In the genomic region with DNA sequence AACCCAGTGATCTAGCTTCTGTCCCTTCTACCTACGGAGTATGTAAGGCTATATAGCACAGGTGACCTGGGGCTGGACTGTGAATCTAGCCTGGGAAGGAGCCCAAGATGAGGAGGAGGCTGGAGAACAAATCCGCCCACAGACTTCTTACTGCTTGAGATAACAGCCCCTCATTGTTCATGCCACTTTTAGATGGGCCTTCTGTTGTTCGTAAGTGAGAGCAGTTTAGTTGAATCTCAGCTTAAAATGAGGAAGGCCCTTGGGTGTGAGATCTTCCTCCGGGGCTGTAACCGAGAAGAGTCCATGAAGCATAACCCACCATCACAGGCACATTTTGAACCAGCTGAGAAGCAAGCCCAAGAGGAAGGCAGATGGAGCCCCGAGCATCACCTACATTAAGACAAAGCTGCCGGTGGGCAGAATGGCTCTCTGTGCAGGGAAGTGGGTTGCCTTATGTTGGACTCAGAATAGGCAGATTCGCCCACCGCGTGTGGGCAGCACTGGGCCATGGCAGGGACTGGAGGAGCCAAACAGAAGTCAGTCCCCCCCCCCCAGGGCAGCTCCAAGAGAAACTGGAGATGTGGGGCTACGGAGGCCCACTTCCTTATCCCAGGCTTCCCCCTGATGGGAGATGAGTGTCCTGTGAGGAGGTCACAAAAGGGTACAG, we compare ENCODE assay signal across 26 mouse cellular contexts. TPM values are rescaled to one million over a fixed set of nuclear protein-coding genes. Genes with fewer than 3 reads are reported as not detected.
DNase-seq lines count a peak whose midpoint lies in the region; ATAC-seq and TF ChIP-seq lines count a peak whose summit lies in the region.
"Had no signal": no experiment of that assay in that cellular context is flagged by ENCODE, and none has a peak within 500 bp of the region (broad histone marks: within the 10 kb centered on the region; RNA-seq: fewer than 3 reads in every experiment).

No protein-coding gene starts in this region.

- no peaks in the 10 kb centered on the region for H3K9me3 ChIP-seq in forebrain, embryonic 10.5 days
- no peaks in the 10 kb centered on the region for H3K9me3 ChIP-seq in forebrain, postnatal 0 days (ENCODE audit: low read length)
- no peaks in the 10 kb centered on the region for H3K9me3 ChIP-seq in liver, embryonic 12.5 days (replicated peaks)
- no peaks in the 10 kb centered on the region for H3K9me3 ChIP-seq in kidney, embryonic 15.5 days (replicated peaks)
- H3K9me3 ChIP-seq: embryonic facial prominence, embryonic 13.5 days; forebrain, embryonic 15.5 days; limb, embryonic 12.5 days; liver, embryonic 13.5 days had no signal

- H3K27me3 ChIP-seq in forebrain, embryonic 10.5 days (ENCODE audit: poor library complexity, severe bottlenecking): 0 out of 2 replicates have a peak, but pooled peaks cover 4% of the 10 kb centered on the region
- no peaks in the 10 kb centered on the region for H3K27me3 ChIP-seq in forebrain, postnatal 0 days (ENCODE audit: insufficient read depth, low read length)
- no peaks in the 10 kb centered on the region for H3K27me3 ChIP-seq in liver, embryonic 12.5 days (replicated peaks)
- H3K27me3 ChIP-seq in kidney, embryonic 15.5 days: 0 out of 2 replicates have a peak, but pooled peaks cover 3% of the 10 kb centered on the region
- H3K27me3 ChIP-seq: limb, embryonic 12.5 days; liver, embryonic 13.5 days had no signal

- intact Hi-C loops in left cerebral cortex, adult 2 months (cut with DNase I): loop anchor here (2.0 to 5.0 kb wide), 3 partner anchors 31 to 78 kb away; no protein-coding TSS in a partner anchor
- intact Hi-C loops in heart, postnatal 25 days (cut with DNase I): no loop called here

- 83% methylated on average over 11 of the region's 11 CpGs for WGBS in forebrain, embryonic 10.5 days
- 84% methylated on average over 11 of the region's 11 CpGs for WGBS in forebrain, postnatal 0 days
- WGBS in liver, embryonic 12.5 days (ENCODE audit: insufficient replicate concordance): 62% methylated on average over 11 of the region's 11 CpGs
- 81% methylated on average over 11 of the region's 11 CpGs for WGBS in kidney, embryonic 15.5 days

- TF ChIP-seq CTCF in forebrain, postnatal 0 days (IDR thresholded peaks at IDR 0.05; ENCODE audit: low read depth): no peak
- TF ChIP-seq CTCF in left cerebral cortex, adult 2 months (IDR thresholded peaks at IDR 0.05): no peak

- ATAC-seq in forebrain, postnatal 0 days: no peak
- ATAC-seq in liver, embryonic 12.5 days: no peak
- no peak for ATAC-seq in kidney, embryonic 15.5 days (replicated peaks; ENCODE audit: low FRiP score)
- ATAC-seq: forebrain, embryonic 15.5 days; hindbrain, embryonic 16.5 days; midbrain, embryonic 16.5 days had no signal

- peaks cover 5% of the 10 kb centered on the region; the same call in 1 of the 2 replicates for H3K4me1 ChIP-seq in forebrain, embryonic 10.5 days
- H3K4me1 ChIP-seq in forebrain, postnatal 0 days (ENCODE audit: insufficient read depth): no peaks in the 10 kb centered on the region; the same call in 1 of the 2 replicates
- no peaks in the 10 kb centered on the region for H3K4me1 ChIP-seq in liver, embryonic 12.5 days
- no peaks in the 10 kb centered on the region for H3K4me1 ChIP-seq in kidney, embryonic 15.5 days
- H3K4me1 ChIP-seq: embryonic facial prominence, embryonic 13.5 days; forebrain, embryonic 15.5 days; limb, embryonic 12.5 days; liver, embryonic 13.5 days had no signal

- H3K4me2 ChIP-seq in forebrain, postnatal 0 days (ENCODE audit: low read depth): no peak overlapping the region
- no peak overlapping the region for H3K4me2 ChIP-seq in liver, embryonic 12.5 days
- no peak overlapping the region for H3K4me2 ChIP-seq in kidney, embryonic 15.5 days
- H3K4me2 ChIP-seq: embryonic facial prominence, embryonic 13.5 days; forebrain, embryonic 15.5 days; heart, embryonic 11.5 days; limb, embryonic 12.5 days; liver, embryonic 13.5 days; lung, embryonic 14.5 days had no signal

- DNase-seq in forebrain, embryonic 10.5 days (ENCODE audit: extremely low spot score, low spot score): no peak
- DNase-seq in forebrain, postnatal 0 days: no peak
- DNase-seq in brain, adult 2 months (ENCODE audit: low read depth, low spot score): peak; percentile 74
- DNase-seq in left cerebral cortex, adult 2 months (ENCODE audit: extremely low spot score in 1 of 2, low spot score in 2 of 2): peak in 1 of 2 experiments; percentile 62
- DNase-seq in right cerebral cortex, postnatal 10 days (ENCODE audit: low spot score in 2 of 2): peak; percentile 49 to 70
- DNase-seq in heart, postnatal 25 days (ENCODE audit: low spot score): no peak
- DNase-seq: adrenal gland, adult 2 months; cerebellum, adult 9-10 months; heart, postnatal 10 days; kidney, adult 11 months; kidney, postnatal 14 days; liver, embryonic 13.5 days; lung, embryonic 14.5 days; thymus, adult 18-20 months had no signal

- H3K9ac ChIP-seq in forebrain, postnatal 0 days: no peak overlapping the region
- H3K9ac ChIP-seq in liver, embryonic 12.5 days: no peak overlapping the region
- H3K9ac ChIP-seq in kidney, embryonic 15.5 days: no peak overlapping the region
- H3K9ac ChIP-seq: embryonic facial prominence, embryonic 13.5 days; forebrain, embryonic 15.5 days; limb, embryonic 12.5 days; liver, embryonic 13.5 days; lung, embryonic 14.5 days had no signal

- H3K27ac ChIP-seq in forebrain, embryonic 10.5 days: peak overlapping the region; percentile 11; the same call in 1 of the 2 replicates
- H3K27ac ChIP-seq in forebrain, postnatal 0 days (ENCODE audit: low read depth, low read length): no peak overlapping the region
- H3K27ac ChIP-seq in left cerebral cortex, adult 2 months: peak overlapping the region; percentile 83
- H3K27ac ChIP-seq in liver, embryonic 12.5 days: no peak overlapping the region
- H3K27ac ChIP-seq in kidney, embryonic 15.5 days: no peak overlapping the region
- H3K27ac ChIP-seq: embryonic facial prominence, embryonic 13.5 days; forebrain, embryonic 15.5 days; limb, embryonic 12.5 days; liver, embryonic 13.5 days had no signal

- no peak overlapping the region for H3K4me3 ChIP-seq in forebrain, embryonic 10.5 days
- H3K4me3 ChIP-seq in forebrain, postnatal 0 days (ENCODE audit: low read depth, low read length): no peak overlapping the region
- H3K4me3 ChIP-seq in left cerebral cortex, adult 2 months: no peak overlapping the region
- no peak overlapping the region for H3K4me3 ChIP-seq in liver, embryonic 12.5 days
- H3K4me3 ChIP-seq in kidney, embryonic 15.5 days (replicated peaks): no peak overlapping the region
- H3K4me3 ChIP-seq: embryonic facial prominence, embryonic 13.5 days; forebrain, embryonic 15.5 days; limb, embryonic 12.5 days; liver, embryonic 13.5 days had no signal

- H3K36me3 ChIP-seq in forebrain, embryonic 10.5 days (replicated peaks): no peaks in the 10 kb centered on the region
- H3K36me3 ChIP-seq in forebrain, postnatal 0 days (ENCODE audit: insufficient read depth): no peaks in the 10 kb centered on the region
- no peaks in the 10 kb centered on the region for H3K36me3 ChIP-seq in liver, embryonic 12.5 days
- no peaks in the 10 kb centered on the region for H3K36me3 ChIP-seq in kidney, embryonic 15.5 days
- H3K36me3 ChIP-seq: embryonic facial prominence, embryonic 13.5 days; forebrain, embryonic 15.5 days; limb, embryonic 12.5 days; liver, embryonic 13.5 days had no signal

RNA-seq across cellular contexts. Expression of gene Vwa5b1, which starts 24.4 kb away (rescaled TPM):
- 0.17 and 0.43 TPM in 2 replicates for polyA plus RNA-seq in forebrain, embryonic 10.5 days (2016; fragmentation: Nextera tagmentation; extraction: Ambion mirVana)
- total RNA-seq in forebrain, postnatal 0 days (2014; rRNA removed): 4.0 and 9.2 TPM in 2 replicates
- 0.65 and 1.5 TPM in 2 replicates for polyA plus RNA-seq in forebrain, postnatal 0 days (2015; fragmentation: Nextera tagmentation; extraction: Ambion mirVana)
- 1 to 10 TPM; 4.9 to 6.0 TPM for total RNA-seq in left cerebral cortex, adult 2 months (2021)
- not detected in 2 replicates for polyA plus RNA-seq in liver, embryonic 12.5 days (2016; fragmentation: Nextera tagmentation; extraction: Ambion mirVana)
- 0.08 and 0.12 TPM in 2 replicates for polyA plus RNA-seq in kidney, embryonic 15.5 days (2015; fragmentation: Nextera tagmentation; extraction: Ambion mirVana)
- not detected for total RNA-seq in heart, postnatal 25 days (2021)
- total RNA-seq: adrenal gland, adult 2 months; gastrocnemius, adult 8-10 months; granulocyte monocyte progenitor cell, adult 5-6 weeks; neutrophil, adult 5-6 weeks had no signal
- polyA plus RNA-seq: adrenal gland, adult 2 months; heart, embryonic 11.5 days; liver, embryonic 13.5 days; spleen, adult 2 months had no signal

Comparison
In these comparisons a context has a peak if more than half of its experiments do, and no peak if none do; other contexts are left out.
1. H3K27ac ChIP-seq: peak in forebrain, embryonic 10.5 days (single experiment) and left cerebral cortex, adult 2 months (single experiment); none in forebrain, postnatal 0 days (single experiment), liver, embryonic 12.5 days (single experiment) and kidney, embryonic 15.5 days (single experiment).
2. DNase-seq: peak in brain, adult 2 months (single experiment) and right cerebral cortex, postnatal 10 days (2 of 2); none in forebrain, embryonic 10.5 days (single experiment), forebrain, postnatal 0 days (single experiment) and heart, postnatal 25 days (single experiment).